Mouse (Mus musculus) megakaryocyte, adult 5-6 weeks (primary cell): ENCODE results near the gene Ocrl. TPM values are rescaled to one million over a fixed set of nuclear protein-coding genes. Genes with fewer than 3 reads are reported as not detected.

Experiments
- ATAC-seq: 2 replicates; pipeline ENCODE4 v1.8.0; 2016; ENCODE audit warnings: mild to moderate bottlenecking, inconsistent platforms; ENCODE audit not compliant: poor library complexity, severe bottlenecking
- total RNA-seq, 2 experiments: library from RNA; stranded (forward) in 1 of 2; stranded (reverse) in 1 of 2; fragments of 153-499, 151-499 nt in 1 of 2; fragments of 221-1000, 200-1000 nt in 1 of 2; gene quantifications; 2 replicates each; pipeline versions ENCODE4 v1.2.3 to v1.2.4; 2015 to 2017

The Ocrl gene
- total RNA-seq (2015) (20.1 and 22.2 TPM in 2 replicates), total RNA-seq (2017) (9.8 and 12.2 TPM in 2 replicates)

- ATAC-seq, result peak; percentile 92
These were observed at the start of gene Ocrl for GRCm38 (mm10) chrX:47912306-47912792. Ocrl (plus strand) TSS chrX:47912387.

- no peak for ATAC-seq
These were observed 32.1 kb upstream of the Ocrl start for GRCm38 (mm10) chrX:47880052-47880451.

GRCm38 (mm10) chrX:47882813-47883212 is 29.4 kb upstream of the Ocrl start:
- ATAC-seq, result no peak

GRCm38 (mm10) chrX:47887401-47887800 is 24.8 kb upstream of the Ocrl start:
- ATAC-seq, result no peak

- ATAC-seq, result no peak
These were observed 20.8 kb upstream of the Ocrl start for GRCm38 (mm10) chrX:47891243-47891906.

GRCm38 (mm10) chrX:47891907-47892430 is 20.2 kb upstream of the Ocrl start:
- ATAC-seq, result no peak

- no peak for ATAC-seq
These were observed 19.7 kb upstream of the Ocrl start, which contains the start of gene Smarca1 for GRCm38 (mm10) chrX:47892431-47893024. Smarca1 (minus strand) TSS chrX:47892974.

- ATAC-seq, result peak; percentile 53
These were observed 836 bp downstream of the Ocrl start for GRCm38 (mm10) chrX:47912904-47913542.

GRCm38 (mm10) chrX:47913543-47913938 is 1.4 kb downstream of the Ocrl start:
- no peak for ATAC-seq

GRCm38 (mm10) chrX:47916831-47917230 is 4.6 kb downstream of the Ocrl start:
- no peak for ATAC-seq

GRCm38 (mm10) chrX:47920541-47920940 is 8.4 kb downstream of the Ocrl start:
- ATAC-seq, result no peak

GRCm38 (mm10) chrX:47927981-47928380 is 15.8 kb downstream of the Ocrl start:
- peak; percentile 35; the same call in 1 of the 2 replicates for ATAC-seq

- no peak for ATAC-seq
These were observed 18.3 kb downstream of the Ocrl start for GRCm38 (mm10) chrX:47930449-47930848.

- ATAC-seq, result no peak
These were observed 22.2 kb downstream of the Ocrl start for GRCm38 (mm10) chrX:47934352-47934751.

GRCm38 (mm10) chrX:47936885-47937284 is 24.7 kb downstream of the Ocrl start:
- ATAC-seq, result no peak

- ATAC-seq, result no peak
These were observed 25.6 kb downstream of the Ocrl start for GRCm38 (mm10) chrX:47937740-47938139.

GRCm38 (mm10) chrX:47949729-47950128 is 37.5 kb downstream of the Ocrl start:
- no peak for ATAC-seq

- ATAC-seq, result no peak
These were observed 50.4 kb downstream of the Ocrl start for GRCm38 (mm10) chrX:47962579-47962978.

- no peak for ATAC-seq
These were observed 58.2 kb downstream of the Ocrl start for GRCm38 (mm10) chrX:47970371-47970770.

GRCm38 (mm10) chrX:47970864-47971263 is 58.7 kb downstream of the Ocrl start:
- ATAC-seq, result no peak

- ATAC-seq, result no peak
These were observed 59.4 kb downstream of the Ocrl start for GRCm38 (mm10) chrX:47971366-47972128.
